Mouse (Mus musculus) heart, embryonic 13.5 days (tissue): ENCODE measurements around the gene Olfr1161. TPM values are rescaled to one million over a fixed set of nuclear protein-coding genes. Genes with fewer than 3 reads are reported as not detected.
"Not testable (repeated sequence)": the region's sequence is repeated elsewhere in the genome, so short reads cannot be mapped to it uniquely, and the experiment has no call there.

Experiments used
- ATAC-seq: fragments of 200-750 bp; cut with Nextera tagmentation; 2 replicates; pipeline ENCODE4 v1.8.0; 2017; ENCODE audit warnings: moderate TSS enrichment; ENCODE audit not compliant: insufficient number of reproducible peaks, low FRiP score, low TSS enrichment; ENCODE audit errors: extremely low read depth
- H3K27ac ChIP-seq: fragments of 300-500 bp; sonication (generic); replicated peaks from 2 replicates; pipeline ENCODE4 v1.5.1; 2015; ENCODE audit warnings: moderate library complexity, mild to moderate bottlenecking, inconsistent platforms
- H3K27me3 ChIP-seq: fragments of 300-500 bp; sonication (generic); replicated peaks from 2 replicates; pipeline ENCODE4 v1.6.1; 2015; ENCODE audit warnings: mild to moderate bottlenecking, inconsistent platforms
- H3K36me3 ChIP-seq: fragments of 300-500 bp; sonication (generic); 2 replicates; pipeline ENCODE4 v1.6.1; 2015; ENCODE audit warnings: mild to moderate bottlenecking, inconsistent platforms
- H3K4me1 ChIP-seq: fragments of 300-500 bp; sonication (generic); 2 replicates; pipeline ENCODE4 v1.6.1; 2015; ENCODE audit warnings: inconsistent platforms
- H3K4me2 ChIP-seq: fragments of 300-500 bp; sonication (generic); 2 replicates; pipeline ENCODE4 v1.6.1; 2015; ENCODE audit warnings: inconsistent platforms, mild to moderate bottlenecking, moderate library complexity
- H3K4me3 ChIP-seq: fragments of 300-500 bp; sonication (generic); 2 replicates; pipeline ENCODE4 v1.5.1; 2015; ENCODE audit warnings: moderate library complexity, mild to moderate bottlenecking, inconsistent platforms
- H3K9ac ChIP-seq: fragments of 300-500 bp; sonication (generic); 2 replicates; pipeline ENCODE4 v1.6.1; 2015; ENCODE audit warnings: inconsistent platforms, mild to moderate bottlenecking, moderate library complexity
- H3K9me3 ChIP-seq: fragments of 300-500 bp; sonication (generic); 2 replicates; pipeline ENCODE4 v1.6.1; 2016; ENCODE audit warnings: inconsistent platforms
- WGBS: fragments of 180-500 bp; shearing (Covaris S2); methylation state at CpG from one replicate; pipeline ENCODE4 v1.1.7; 2015; ENCODE audit warnings: mixed read lengths; 5-methylcytosine and 5-hydroxymethylcytosine counted together
- polyA plus RNA-seq: library from polyadenylated mRNA; unstranded; fragments of >200 nt; fragmentation: Nextera tagmentation; extraction: Ambion mirVana; gene quantifications from 2 replicates; pipeline ENCODE4 v1.2.1, GENCODE M21; 2015

The Olfr1161 gene
- polyA plus RNA-seq: not detected in 2 replicates

DNA sequence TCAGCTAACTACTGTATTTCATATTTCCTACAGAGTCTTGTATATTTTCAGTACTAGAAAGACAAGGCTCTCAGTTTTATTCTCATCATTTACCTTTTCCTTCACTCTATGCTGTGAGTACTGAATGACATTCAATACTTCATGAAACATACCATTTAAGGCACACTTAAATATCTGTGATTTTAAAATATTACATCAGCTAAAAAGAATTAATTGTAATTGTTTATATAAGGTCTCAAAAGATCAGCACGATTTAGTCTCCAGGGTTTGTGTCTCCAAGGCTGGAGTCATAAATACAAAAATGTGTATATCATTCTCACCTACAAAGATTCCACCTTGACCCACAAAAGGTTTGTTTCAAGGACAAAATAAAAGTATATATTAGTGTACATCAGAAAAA, at the start of gene Olfr1161:
Gene Olfr1161 (plus strand): TSS at position 301 of the 400 bp plus-strand sequence.
- WGBS: 81% methylated on average over 1 of the region's 1 CpGs
- not testable (repeated sequence) for H3K36me3 ChIP-seq, H3K9me3 ChIP-seq, H3K27ac ChIP-seq, H3K4me1 ChIP-seq, H3K9ac ChIP-seq, ATAC-seq, H3K4me2 ChIP-seq, H3K4me3 ChIP-seq, H3K27me3 ChIP-seq

DNA sequence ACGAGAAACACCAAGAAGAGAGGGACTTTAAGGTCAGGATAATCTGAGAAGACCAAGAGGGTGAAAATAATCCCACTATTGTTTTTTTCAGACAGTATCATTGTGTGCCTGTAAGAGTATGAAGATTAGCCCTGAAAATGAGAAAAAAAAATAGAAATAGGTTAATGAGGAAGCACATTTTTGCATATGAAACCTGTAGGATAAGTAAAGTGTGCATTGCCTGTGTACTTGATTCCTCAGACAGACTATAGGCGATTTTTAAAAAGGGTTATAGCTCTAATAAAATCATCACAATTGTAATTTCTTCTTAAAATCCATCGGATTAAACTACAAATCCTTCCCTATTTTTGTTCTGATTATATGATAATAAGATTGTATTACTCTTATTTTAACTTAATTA, 48.0 kb upstream of the Olfr1161 start, which contains the start of gene Olfr74:
Gene Olfr74 (minus strand): TSS at position 101 of the 400 bp plus-strand sequence.
- ATAC-seq: no peak
- Histone ChIP-seq H3K27me3 (no peaks in the 10 kb centered on the region), H3K27ac (no peak within 1 kb of the TSS), H3K9me3 (no peaks in the 10 kb centered on the region; the same call in 1 of the 2 replicates), H3K36me3 (no peaks in the 10 kb centered on the region), H3K4me1 (no peaks in the 10 kb centered on the region), H3K4me2 (no peak within 1 kb of the TSS), H3K4me3 (no peak within 1 kb of the TSS), H3K9ac (no peak within 1 kb of the TSS)
- WGBS: 66% methylated on average over 3 of the region's 3 CpGs

- H3K4me2 ChIP-seq: no peak within 1 kb of the TSS
- no peak within 1 kb of the TSS for H3K4me3 ChIP-seq
- no peaks in the 10 kb centered on the region for H3K9me3 ChIP-seq
- no peak within 1 kb of the TSS for H3K27ac ChIP-seq
- ATAC-seq: no peak
- H3K4me1 ChIP-seq: no peaks in the 10 kb centered on the region
- H3K9ac ChIP-seq: no peak within 1 kb of the TSS
- H3K27me3 ChIP-seq: no peaks in the 10 kb centered on the region
- H3K36me3 ChIP-seq: no peaks in the 10 kb centered on the region
Observed at GRCm38 (mm10) chr2:87989813-87990212, 32.8 kb upstream of the Olfr1161 start, which contains the start of gene Olfr1158. Olfr1158 (plus strand) TSS chr2:87990113.

DNA sequence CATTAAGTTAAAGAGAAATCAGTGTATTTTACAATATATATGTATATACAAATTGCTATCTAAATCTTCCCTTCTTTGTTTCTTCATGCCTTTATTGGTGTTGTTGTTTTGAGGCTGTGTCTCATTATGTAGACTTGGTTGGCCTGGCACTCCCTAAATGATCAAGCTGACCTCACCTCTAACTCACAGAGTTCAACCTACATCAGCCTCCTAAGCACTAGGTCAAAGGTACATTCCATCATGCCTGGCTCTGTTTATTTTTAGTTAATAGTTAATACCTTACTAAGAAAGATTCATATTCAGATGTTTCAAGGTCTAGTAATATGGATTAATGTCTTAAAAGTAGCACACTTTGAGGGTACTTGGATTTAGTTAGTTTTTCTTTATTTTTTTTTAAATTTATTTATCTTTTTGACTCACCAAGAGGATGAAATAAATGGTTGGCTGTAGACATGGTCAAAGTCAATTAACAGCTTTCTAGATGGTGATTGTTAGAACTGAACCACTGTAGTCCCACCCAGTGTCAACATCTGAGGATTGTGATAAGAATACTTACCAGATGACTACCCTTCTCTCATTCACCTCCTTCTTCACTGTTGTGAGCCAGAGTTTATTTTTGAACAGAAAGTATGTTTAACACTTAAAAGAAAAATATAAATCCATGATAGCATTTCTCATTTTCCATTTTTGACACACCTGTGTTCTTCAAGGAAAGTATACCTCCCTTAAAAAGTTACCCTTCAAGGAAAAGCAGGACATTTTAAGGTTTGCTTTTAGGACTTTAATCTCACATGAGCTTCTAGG, 14.9 kb upstream of the Olfr1161 start, which contains the start of gene Olfr1160:
Gene Olfr1160 (minus strand): TSS at position 754 of the 804 bp plus-strand sequence.
- no peaks in the 10 kb centered on the region for H3K4me1 ChIP-seq
- H3K9me3 ChIP-seq: no peaks in the 10 kb centered on the region

GRCm38 (mm10) chr2:88037599-88037998, 15.0 kb downstream of the Olfr1161 start, which contains the start of gene Olfr73:
Olfr73 (minus strand) TSS chr2:88037699.
- Histone ChIP-seq H3K36me3 (no peaks in the 10 kb centered on the region), H3K4me2 (no peak within 1 kb of the TSS), H3K4me1 (no peaks in the 10 kb centered on the region), H3K9ac (no peak within 1 kb of the TSS), H3K27ac (no peak within 1 kb of the TSS), H3K4me3 (no peak within 1 kb of the TSS), H3K27me3 (no peaks in the 10 kb centered on the region), H3K9me3 (no peaks in the 10 kb centered on the region)
- no peak for ATAC-seq

More for the DNA sequence above, 14.9 kb upstream of the Olfr1161 start, which contains the start of gene Olfr1160:
- Histone ChIP-seq H3K27me3 (no peaks in the 10 kb centered on the region), H3K27ac (no peak within 1 kb of the TSS), H3K4me3 (no peak within 1 kb of the TSS), H3K4me2 (no peak within 1 kb of the TSS), H3K36me3 (no peaks in the 10 kb centered on the region), H3K9ac (no peak within 1 kb of the TSS)
- no peak for ATAC-seq

DNA sequence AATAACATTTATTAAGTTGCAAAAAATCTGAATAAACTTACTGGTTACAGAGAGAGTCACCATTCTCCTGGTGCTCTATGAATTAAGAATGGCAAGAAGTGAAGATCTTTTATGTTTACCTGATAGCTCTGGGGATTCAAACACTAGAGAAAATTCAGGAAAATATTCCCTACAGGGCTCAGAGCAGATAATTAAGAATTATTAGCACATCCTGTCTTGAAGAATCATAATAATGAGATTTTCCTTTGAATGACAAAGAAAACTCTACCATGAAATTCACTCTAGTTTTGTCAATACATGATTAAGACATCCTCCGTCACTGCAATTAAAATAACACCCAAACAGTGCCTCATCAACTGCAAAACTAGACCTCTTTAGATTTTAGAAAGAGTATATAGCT, 28.5 kb downstream of the Olfr1161 start, which contains the start of gene Olfr1162:
Gene Olfr1162 (minus strand): TSS at position 101 of the 400 bp plus-strand sequence.
- Histone ChIP-seq H3K4me3 (no peak within 1 kb of the TSS), H3K36me3 (no peaks in the 10 kb centered on the region), H3K27ac (no peak within 1 kb of the TSS), H3K4me2 (no peak within 1 kb of the TSS), H3K27me3 (no peaks in the 10 kb centered on the region), H3K9me3 (no peaks in the 10 kb centered on the region), H3K9ac (no peak within 1 kb of the TSS), H3K4me1 (no peaks in the 10 kb centered on the region)
- WGBS: 82% methylated on average over 1 of the region's 1 CpGs
- ATAC-seq: no peak

DNA sequence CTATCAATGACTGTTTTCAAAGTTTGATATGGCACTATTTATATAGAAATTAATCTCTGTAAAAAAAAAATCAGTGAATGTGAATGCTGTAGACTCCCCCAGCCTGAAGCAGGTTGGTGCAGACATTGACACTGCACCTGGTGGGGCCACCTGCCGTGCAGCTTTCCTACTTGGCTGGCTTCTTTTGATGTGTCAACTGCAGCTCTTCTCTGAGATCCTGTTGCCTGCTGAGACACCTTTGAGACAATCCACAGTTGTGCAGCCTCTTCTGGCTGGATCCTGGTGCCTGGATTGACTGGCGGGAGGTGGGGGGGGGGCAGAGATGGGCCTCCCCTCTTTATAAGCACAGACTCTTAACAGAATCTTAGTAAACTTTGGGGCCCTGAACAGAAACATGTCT, 41.0 kb downstream of the Olfr1161 start:
- Histone ChIP-seq H3K9me3 (no peaks in the 10 kb centered on the region), H3K27ac (no peak overlapping the region), H3K4me1 (no peaks in the 10 kb centered on the region), H3K36me3 (no peaks in the 10 kb centered on the region), H3K4me3 (no peak overlapping the region), H3K9ac (no peak overlapping the region), H3K4me2 (no peak overlapping the region), H3K27me3 (no peaks in the 10 kb centered on the region)
- 79% methylated on average over 2 of the region's 2 CpGs for WGBS
- no peak for ATAC-seq

DNA sequence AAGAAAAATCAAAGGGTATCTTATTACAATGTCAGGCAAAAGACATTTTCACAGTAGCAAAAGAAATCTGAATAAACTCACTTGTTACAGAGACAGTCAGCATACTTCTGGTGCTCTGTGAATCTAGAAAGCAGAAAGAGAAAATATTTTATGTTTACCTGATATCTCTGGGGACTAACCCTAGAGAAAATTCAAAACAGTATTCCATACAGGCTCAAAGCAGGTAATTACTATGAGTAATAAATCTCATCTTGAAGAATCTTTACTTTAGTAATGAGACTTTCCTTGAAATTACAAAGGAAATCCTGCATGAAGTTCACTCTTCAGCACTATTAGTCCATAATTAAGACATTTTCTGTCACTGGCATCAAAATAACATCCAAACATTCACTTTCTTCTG, 49.2 kb downstream of the Olfr1161 start, which contains the start of gene Olfr1163:
Gene Olfr1163 (minus strand): TSS at position 101 of the 400 bp plus-strand sequence.
- Histone ChIP-seq H3K36me3 (no peaks in the 10 kb centered on the region), H3K4me2 (no peak within 1 kb of the TSS), H3K4me3 (no peak within 1 kb of the TSS), H3K9me3 (no peaks in the 10 kb centered on the region), H3K27me3 (no peaks in the 10 kb centered on the region), H3K27ac (no peak within 1 kb of the TSS), H3K4me1 (no peaks in the 10 kb centered on the region), H3K9ac (no peak within 1 kb of the TSS)
- ATAC-seq: no peak

Other genes with a start within 250 kb of the Olfr1161 start
- not detected in 2 replicates for gene Olfr152, start 243.3 kb upstream of the Olfr1161 start, polyA plus RNA-seq
- not detected in 2 replicates for gene Olfr1143, start 222.2 kb upstream of the Olfr1161 start, polyA plus RNA-seq
- gene Olfr1145, start 213.0 kb upstream of the Olfr1161 start, polyA plus RNA-seq: not detected in 2 replicates
- not detected in 2 replicates for gene Olfr1148, start 192.2 kb upstream of the Olfr1161 start, polyA plus RNA-seq
- not detected in 2 replicates for gene Olfr1150-ps1, start 178.8 kb upstream of the Olfr1161 start, polyA plus RNA-seq
- not detected in 2 replicates for gene Olfr1151, start 166.9 kb upstream of the Olfr1161 start, polyA plus RNA-seq
- gene Olfr1152, start 156.3 kb upstream of the Olfr1161 start, polyA plus RNA-seq: not detected in 2 replicates
- gene Olfr1153, start 127.8 kb upstream of the Olfr1161 start, polyA plus RNA-seq: not detected in 2 replicates
- gene Olfr1154, start 117.6 kb upstream of the Olfr1161 start, polyA plus RNA-seq: not detected in 2 replicates
- not detected in 2 replicates for gene Olfr1155, start 77.6 kb upstream of the Olfr1161 start, polyA plus RNA-seq
- gene Olfr1156, start 69.7 kb upstream of the Olfr1161 start, polyA plus RNA-seq: not detected in 2 replicates
- gene Olfr1157, start 54.5 kb upstream of the Olfr1161 start, polyA plus RNA-seq: not detected in 2 replicates
- not detected in 2 replicates for gene Olfr74, start 48.1 kb upstream of the Olfr1161 start, polyA plus RNA-seq
- not detected in 2 replicates for gene Olfr1158, start 32.7 kb upstream of the Olfr1161 start, polyA plus RNA-seq
- not detected in 2 replicates for gene Olfr1160, start 14.5 kb upstream of the Olfr1161 start, polyA plus RNA-seq
- not detected in 2 replicates for gene Olfr73, start 14.9 kb downstream of the Olfr1161 start, polyA plus RNA-seq
- not detected in 2 replicates for gene Olfr1162, start 28.4 kb downstream of the Olfr1161 start, polyA plus RNA-seq
- gene Olfr1163, start 49.1 kb downstream of the Olfr1161 start, polyA plus RNA-seq: not detected in 2 replicates
- not detected in 2 replicates for gene Olfr1164, start 71.2 kb downstream of the Olfr1161 start, polyA plus RNA-seq
- gene Olfr1166, start 105.5 kb downstream of the Olfr1161 start, polyA plus RNA-seq: not detected in 2 replicates
- gene Olfr1167, start 132.4 kb downstream of the Olfr1161 start, polyA plus RNA-seq: not detected in 2 replicates
- not detected in 2 replicates for gene Olfr1168, start 159.1 kb downstream of the Olfr1161 start, polyA plus RNA-seq
- not detected in 2 replicates for gene Olfr1170, start 205.6 kb downstream of the Olfr1161 start, polyA plus RNA-seq